Mouse (Mus musculus): ENCODE data around the gene St3gal2.

- no peak for TF ChIP-seq CTCF (IDR thresholded peaks at IDR 0.05; ENCODE audit: low read depth)
- no peak for TF ChIP-seq EP300 (IDR thresholded peaks at IDR 0.05; ENCODE audit: low read depth)
Measured at GRCm38 (mm10) chr8:110964666-110965065, 44.9 kb downstream of the St3gal2 start.

Data from liver, embryonic 14.5 days (tissue).